Mouse (Mus musculus) MEL (cell line): ENCODE data around the gene Smap2. TPM values are rescaled to one million over a fixed set of nuclear protein-coding genes. Genes with fewer than 3 reads are reported as not detected.

Source experiments
- DNase-seq: peaks from one replicate; pipeline ENCODE4 v3.0.0; 2011; ENCODE audit warnings: low read depth, low spot score
- H3K27ac ChIP-seq: 2 replicates; pipeline ENCODE4 v1.5.1; 2012; ENCODE audit warnings: low read depth, mild to moderate bottlenecking, control low read depth, low read length, moderate library complexity; ENCODE audit not compliant: control insufficient read depth
- H3K27me3 ChIP-seq, 2 experiments: fragments of 150-350 bp in 1 of 2; sonication (generic) in 1 of 2; 2 replicates each; pipeline ENCODE4 v1.6.1; 2012; ENCODE audit warnings: low read length in 2 of 2, mild to moderate bottlenecking in 2 of 2, improper control_type of control experiment in 1 of 2, moderate library complexity in 1 of 2; ENCODE audit not compliant: insufficient read depth in 2 of 2, control insufficient read depth in 1 of 2
- H3K36me3 ChIP-seq, 2 experiments: 2 replicates each; pipeline ENCODE4 v1.6.1; 2012 to 2014; ENCODE audit warnings: low read length in 2 of 2, improper control_type of control experiment in 1 of 2, inconsistent platforms in 1 of 2, mild to moderate bottlenecking in 1 of 2; ENCODE audit not compliant: insufficient read depth in 2 of 2, control insufficient read depth in 1 of 2
- H3K4me1 ChIP-seq, 2 experiments: fragments of 150-350 bp in 1 of 2; sonication (generic) in 1 of 2; 2 replicates each; pipeline ENCODE4 v1.6.1; 2012; ENCODE audit warnings: low read length in 2 of 2, improper control_type of control experiment in 1 of 2, mild to moderate bottlenecking in 1 of 2; ENCODE audit not compliant: insufficient read depth in 2 of 2, control insufficient read depth in 1 of 2
- H3K4me3 ChIP-seq, 2 experiments: fragments of 150-350 bp in 1 of 2; sonication (generic) in 1 of 2; 2 replicates each; pipeline ENCODE4 v1.5.1; 2012; ENCODE audit warnings: low read depth in 2 of 2, low read length in 2 of 2, mild to moderate bottlenecking in 2 of 2, moderate library complexity in 2 of 2, control low read depth in 1 of 2, improper control_type of control experiment in 1 of 2; ENCODE audit not compliant: control insufficient read depth in 1 of 2, insufficient read depth in 1 of 2
- H3K79me2 ChIP-seq: 2 replicates; pipeline ENCODE4 v1.6.1; 2012; ENCODE audit warnings: mild to moderate bottlenecking, low read length, moderate library complexity; ENCODE audit not compliant: control insufficient read depth, poor library complexity, insufficient read depth
- H3K9ac ChIP-seq: 2 replicates; pipeline ENCODE4 v1.6.1; 2012; ENCODE audit warnings: low read depth, mild to moderate bottlenecking, control low read depth, low read length, moderate library complexity; ENCODE audit not compliant: control insufficient read depth, poor library complexity, severe bottlenecking
- H3K9me3 ChIP-seq: fragments of 150-350 bp; sonication (generic); replicated peaks from 2 replicates; pipeline ENCODE4 v1.6.1; 2012; ENCODE audit warnings: mild to moderate bottlenecking, low read length, improper control_type of control experiment, moderate library complexity; ENCODE audit not compliant: insufficient read depth
- BHLHE40 ChIP-seq: IDR thresholded peaks from 2 replicates; pipeline ENCODE4 v1.6.1; 2012; ENCODE audit warnings: low read depth, mild to moderate bottlenecking, inconsistent platforms, low read length, improper control_type of control experiment, borderline replicate concordance
- CHD1 ChIP-seq: IDR thresholded peaks from 2 replicates; pipeline ENCODE4 v1.6.1; 2012; ENCODE audit warnings: low read depth, mild to moderate bottlenecking, inconsistent platforms, low read length, improper control_type of control experiment
- CHD2 ChIP-seq: IDR thresholded peaks from 2 replicates; pipeline ENCODE4 v1.6.1; 2011; ENCODE audit warnings: low read length, improper control_type of control experiment
- CTCF ChIP-seq, 3 experiments: IDR thresholded peaks in 2 of 3; conservative IDR thresholded peaks in 1 of 3; 2 replicates each; pipeline ENCODE4 v1.5.1; 2011 to 2012; ENCODE audit warnings: low read length in 3 of 3, low read depth in 2 of 3, mild to moderate bottlenecking in 2 of 3, improper control_type of control experiment in 1 of 3, inconsistent platforms in 1 of 3, mixed read lengths in 1 of 3, moderate library complexity in 1 of 3; ENCODE audit not compliant: control insufficient read depth in 1 of 3, insufficient read depth in 1 of 3, poor library complexity in 1 of 3, severe bottlenecking in 1 of 3
- EP300 ChIP-seq, 2 experiments: IDR thresholded peaks; 2 replicates each; pipeline ENCODE4 v1.6.1; 2011; ENCODE audit warnings: improper control_type of control experiment in 2 of 2, low read length in 2 of 2, low read depth in 1 of 2, mild to moderate bottlenecking in 1 of 2
- GATA1 ChIP-seq: IDR thresholded peaks from 2 replicates; pipeline ENCODE4 v1.6.1; 2011; ENCODE audit warnings: low read depth, low read length, improper control_type of control experiment
- HCFC1 ChIP-seq: IDR thresholded peaks from 2 replicates; pipeline ENCODE4 v1.6.1; 2012; ENCODE audit warnings: low read depth, mild to moderate bottlenecking, inconsistent platforms, low read length, improper control_type of control experiment, moderate library complexity
- KAT2A ChIP-seq: conservative IDR thresholded peaks from 2 replicates; pipeline ENCODE4 v1.6.1; 2012; ENCODE audit warnings: low read depth, low read length, improper control_type of control experiment, inconsistent platforms
- MAZ ChIP-seq: IDR thresholded peaks from 2 replicates; pipeline ENCODE4 v1.6.1; 2012; ENCODE audit warnings: low read depth, mild to moderate bottlenecking, inconsistent platforms, low read length, improper control_type of control experiment
- MEF2A ChIP-seq: IDR thresholded peaks from 2 replicates; pipeline ENCODE4 v1.6.1; 2014; ENCODE audit warnings: low read depth, mild to moderate bottlenecking, inconsistent platforms, low read length, improper control_type of control experiment; ENCODE audit not compliant: poor library complexity, insufficient replicate concordance, severe bottlenecking; ENCODE audit errors: extremely low read depth
- MYC ChIP-seq: IDR thresholded peaks from 2 replicates; pipeline ENCODE4 v1.6.1; 2011; ENCODE audit warnings: low read depth, mild to moderate bottlenecking, low read length, improper control_type of control experiment, moderate library complexity
- NELFE ChIP-seq: IDR thresholded peaks from 2 replicates; pipeline ENCODE4 v1.6.1; 2011; ENCODE audit warnings: low read depth, low read length, improper control_type of control experiment
- NRF1 ChIP-seq: IDR thresholded peaks from 2 replicates; pipeline ENCODE4 v1.6.1; 2014; ENCODE audit warnings: low read depth, mild to moderate bottlenecking, inconsistent platforms, low read length, improper control_type of control experiment, moderate library complexity; ENCODE audit not compliant: poor library complexity, insufficient read depth, severe bottlenecking
- POLR2AphosphoS5 ChIP-seq: IDR thresholded peaks from 2 replicates; pipeline ENCODE4 v1.6.1; 2012; ENCODE audit warnings: low read depth, borderline replicate concordance, mild to moderate bottlenecking, inconsistent platforms, low read length, moderate library complexity, mixed read lengths
- RCOR1 ChIP-seq: IDR thresholded peaks from 2 replicates; pipeline ENCODE4 v1.6.1; 2012; ENCODE audit warnings: low read depth, mild to moderate bottlenecking, inconsistent platforms, low read length, improper control_type of control experiment
- SIN3A ChIP-seq: IDR thresholded peaks from 2 replicates; pipeline ENCODE4 v1.6.1; 2012; ENCODE audit warnings: low read length, improper control_type of control experiment, inconsistent platforms
- TAL1 ChIP-seq: IDR thresholded peaks from 2 replicates; pipeline ENCODE4 v1.6.1; 2012; ENCODE audit warnings: mild to moderate bottlenecking, inconsistent platforms, low read length, moderate library complexity, mixed read lengths
- UBTF ChIP-seq: IDR thresholded peaks from 2 replicates; pipeline ENCODE4 v1.6.1; 2012; ENCODE audit warnings: low read depth, mild to moderate bottlenecking, inconsistent platforms, low read length, improper control_type of control experiment, moderate library complexity, borderline replicate concordance; ENCODE audit not compliant: insufficient read depth
- USF1 ChIP-seq: IDR thresholded peaks from 2 replicates; pipeline ENCODE4 v1.6.1; 2014; ENCODE audit warnings: low read depth, mild to moderate bottlenecking, inconsistent platforms, low read length, improper control_type of control experiment, moderate library complexity
- USF2 ChIP-seq, 2 experiments: IDR thresholded peaks; 2 replicates each; pipeline ENCODE4 v1.6.1; 2011 to 2012; ENCODE audit warnings: improper control_type of control experiment in 2 of 2, low read length in 2 of 2, borderline replicate concordance in 1 of 2, inconsistent platforms in 1 of 2, low read depth in 1 of 2, mild to moderate bottlenecking in 1 of 2; ENCODE audit not compliant: insufficient read depth in 1 of 2
- ZKSCAN1 ChIP-seq: IDR thresholded peaks from 2 replicates; pipeline ENCODE4 v1.6.1; 2012; ENCODE audit warnings: low read depth, mild to moderate bottlenecking, inconsistent platforms, low read length, improper control_type of control experiment, moderate library complexity
- ZNF384 ChIP-seq: IDR thresholded peaks from 2 replicates; pipeline ENCODE4 v1.6.1; 2012; ENCODE audit warnings: low read depth, mild to moderate bottlenecking, inconsistent platforms, low read length, improper control_type of control experiment
- polyA plus RNA-seq, 2 experiments: library from polyadenylated mRNA; stranded (reverse) in 1 of 2; unstranded in 1 of 2; fragments of >175 nt in 1 of 2; fragments of >200 nt in 1 of 2; gene quantifications; 2 replicates each; pipeline versions ENCODE4 v1.2.1 to v1.2.4; 2012; ENCODE audit warnings: low replicate concordance in 2 of 2, low read depth in 1 of 2; ENCODE audit not compliant: insufficient read length in 2 of 2, insufficient read depth in 1 of 2, missing spikeins in 1 of 2
- total RNA-seq: library from RNA; depleted of rRNA; stranded (reverse); fragments of 300-350 nt; gene quantifications from 2 replicates; pipeline ENCODE4 v1.2.3, GENCODE M21; 2012

Gene Smap2
- total and polyA plus RNA-seq, 3 experiments: 36.5 to 118 (median 83.5) TPM

DNA sequence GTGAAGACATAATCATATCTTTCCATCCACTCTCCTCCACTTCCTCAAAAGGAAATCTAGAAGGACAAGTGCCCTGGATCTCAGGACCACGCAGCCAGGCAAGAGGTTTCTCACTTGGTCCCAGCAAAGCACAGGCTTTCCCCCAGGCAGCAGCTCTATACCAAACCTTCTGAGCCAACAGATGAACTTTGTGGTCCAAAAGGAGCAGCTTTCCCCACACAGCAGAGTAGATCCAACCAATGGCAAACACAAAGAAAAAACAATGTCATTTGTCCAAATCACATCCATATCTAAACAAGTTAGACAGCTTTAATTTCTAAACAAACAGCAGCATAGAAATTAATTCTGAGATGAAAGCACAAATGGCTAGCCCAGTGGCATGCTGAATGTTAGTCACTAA, 15.4 kb downstream of the Smap2 start (continued):
- TF ChIP-seq ZNF384: no peak
- TF ChIP-seq USF2 (IDR thresholded peaks at IDR 0.05; ENCODE audit: borderline replicate concordance in 1 of 2, insufficient read depth in 1 of 2, low read depth in 1 of 2, low read length in 2 of 2): no peak
- no peak for TF ChIP-seq CHD2
- no peak for TF ChIP-seq MEF2A

DNA sequence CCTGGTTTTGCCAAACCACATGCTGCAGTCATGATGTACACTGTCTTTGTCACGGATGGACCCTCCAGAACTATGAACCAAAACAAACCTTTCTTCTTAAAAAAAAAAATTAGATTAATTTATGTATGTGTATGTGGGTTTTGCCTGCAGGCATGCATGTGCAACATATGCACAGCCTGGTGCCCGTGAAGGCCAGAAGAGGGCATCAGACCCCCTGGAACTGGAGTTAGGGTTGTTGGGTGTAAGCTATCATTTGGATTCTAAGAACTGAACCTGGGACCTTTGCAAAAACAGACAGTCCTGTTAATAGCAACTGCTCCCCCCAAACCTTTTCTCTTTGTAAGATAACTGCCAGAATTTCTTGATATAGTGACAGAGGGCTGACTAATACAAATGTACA, 16.0 kb downstream of the Smap2 start:
- TF ChIP-seq MYC: no peak
- TF ChIP-seq ZKSCAN1: no peak
- peak in 2 of 3 experiments; percentile 1 to 27; a peak in 2 of 6 replicates for TF ChIP-seq CTCF (IDR thresholded peaks at IDR 0.05 in 2 of 3, conservative IDR thresholded peaks at IDR 0.05 in 1 of 3; ENCODE audit: control insufficient read depth in 1 of 3, insufficient read depth in 1 of 3, low read depth in 2 of 3, low read length in 3 of 3, poor library complexity in 1 of 3, severe bottlenecking in 1 of 3)
- TF ChIP-seq, all 39 proteins: peak for 1
- Histone ChIP-seq H3K4me3 (no peak overlapping the region), H3K79me2 (peaks cover 68% of the 10 kb centered on the region), H3K27me3 (no peaks in the 10 kb centered on the region), H3K4me1 (peaks cover 8 to 23% of the 10 kb centered on the region in 2 experiments), H3K27ac (no peak overlapping the region), H3K9ac (no peak overlapping the region), H3K9me3 (no peaks in the 10 kb centered on the region), H3K36me3 (peaks cover 5 to 22% of the 10 kb centered on the region in 2 experiments)
- no peak for DNase-seq

DNA sequence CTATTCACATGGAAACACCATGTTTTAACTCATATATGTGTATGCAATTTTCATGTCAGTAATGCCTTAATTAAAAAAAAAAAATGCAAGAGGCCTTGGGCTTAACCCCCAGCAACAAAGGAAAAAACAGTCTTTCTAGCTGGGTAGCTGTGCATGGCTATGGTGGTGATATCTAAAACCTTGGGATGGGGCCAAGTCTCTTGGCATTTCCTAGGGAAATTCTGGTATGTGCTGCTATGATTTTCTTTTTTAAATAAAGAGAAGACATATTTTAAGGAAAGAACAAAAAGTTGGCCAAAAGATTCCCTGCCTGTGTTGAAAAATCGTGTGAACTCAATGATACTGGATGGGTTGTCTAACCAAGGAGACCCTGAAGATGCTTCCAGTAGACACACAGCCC, 21.1 kb downstream of the Smap2 start:
- DNase-seq: no peak
- TF ChIP-seq CHD1: no peak
- no peak overlapping the region for H3K4me3 ChIP-seq
- H3K36me3 ChIP-seq: peaks cover 3 to 16% of the 10 kb centered on the region in 2 experiments
- no peak overlapping the region for H3K9ac ChIP-seq
- H3K4me1 ChIP-seq: peaks cover 3 to 10% of the 10 kb centered on the region in 2 experiments; a peak in 3 of 4 replicates
- H3K27me3 ChIP-seq: no peaks in the 10 kb centered on the region
- no peak overlapping the region for H3K27ac ChIP-seq
- peaks cover 63% of the 10 kb centered on the region for H3K79me2 ChIP-seq
- no peaks in the 10 kb centered on the region for H3K9me3 ChIP-seq

DNA sequence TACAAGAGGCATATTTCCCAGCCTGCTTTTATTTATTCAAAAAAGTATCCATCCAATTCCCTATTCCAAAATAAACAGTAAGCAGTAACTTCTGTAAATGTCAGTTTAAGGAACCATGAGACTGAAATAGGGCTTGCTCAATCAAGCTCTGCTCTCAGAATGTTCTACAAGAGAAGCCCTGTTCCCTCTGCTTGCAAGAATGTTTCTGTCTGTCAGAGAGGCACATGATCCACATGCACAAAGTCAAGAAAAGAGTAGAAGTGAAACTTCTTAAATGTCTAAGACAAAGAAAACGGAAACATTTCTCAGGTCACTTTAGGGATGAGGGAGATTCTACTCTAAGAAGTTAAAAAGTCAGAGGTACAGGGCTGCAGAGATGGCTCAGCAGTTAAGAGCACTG, 24.0 kb downstream of the Smap2 start:
- H3K9ac ChIP-seq: no peak overlapping the region
- H3K9me3 ChIP-seq: no peaks in the 10 kb centered on the region
- peaks cover 0 to 3% of the 10 kb centered on the region in 2 experiments; a peak in 1 of 4 replicates for H3K4me1 ChIP-seq
- H3K36me3 ChIP-seq: peaks cover 6 to 7% of the 10 kb centered on the region in 2 experiments; a peak in 3 of 4 replicates
- no peak for DNase-seq
- H3K27me3 ChIP-seq: no peaks in the 10 kb centered on the region
- peaks cover 60% of the 10 kb centered on the region for H3K79me2 ChIP-seq
- H3K4me3 ChIP-seq: no peak overlapping the region
- TF ChIP-seq KAT2A: no peak
- TF ChIP-seq HCFC1: no peak
- TF ChIP-seq POLR2AphosphoS5: no peak
- no peak for TF ChIP-seq ZNF384
- TF ChIP-seq TAL1: no peak
- no peak for TF ChIP-seq MAZ
- TF ChIP-seq USF1: no peak
- no peak for TF ChIP-seq BHLHE40
- no peak for TF ChIP-seq EP300 (IDR thresholded peaks at IDR 0.05; ENCODE audit: low read depth in 1 of 2, low read length in 2 of 2)
- no peak for TF ChIP-seq CTCF (IDR thresholded peaks at IDR 0.05 in 2 of 3, conservative IDR thresholded peaks at IDR 0.05 in 1 of 3; ENCODE audit: control insufficient read depth in 1 of 3, insufficient read depth in 1 of 3, low read depth in 2 of 3, low read length in 3 of 3, poor library complexity in 1 of 3, severe bottlenecking in 1 of 3)
- no peak for TF ChIP-seq SIN3A
- no peak for TF ChIP-seq GATA1
- TF ChIP-seq NELFE: no peak
- TF ChIP-seq RCOR1: no peak
- TF ChIP-seq CHD2: no peak
- TF ChIP-seq NRF1: no peak
- no peak for TF ChIP-seq UBTF
- H3K27ac ChIP-seq: no peak overlapping the region
